Mouse (Mus musculus) adrenal gland, postnatal 10 days (tissue): ENCODE data around the gene Efna2. TPM values are rescaled to one million over a fixed set of nuclear protein-coding genes. Genes with fewer than 3 reads are reported as not detected.
A peak's percentile ranks its signal among the peaks of the same experiment; 100 is the strongest.

Experiments
- DNase-seq: peaks from one replicate; pipeline ENCODE4 v3.0.0; 2021; ENCODE audit warnings: mixed read lengths
- total RNA-seq, 2 experiments: library from RNA; stranded (reverse); gene quantifications; 2 replicates each; pipeline ENCODE4 v1.2.3; 2021

Gene Efna2
- total RNA-seq, 2 experiments from 2014 or later = 3.3 to 4.5 TPM

DNA sequence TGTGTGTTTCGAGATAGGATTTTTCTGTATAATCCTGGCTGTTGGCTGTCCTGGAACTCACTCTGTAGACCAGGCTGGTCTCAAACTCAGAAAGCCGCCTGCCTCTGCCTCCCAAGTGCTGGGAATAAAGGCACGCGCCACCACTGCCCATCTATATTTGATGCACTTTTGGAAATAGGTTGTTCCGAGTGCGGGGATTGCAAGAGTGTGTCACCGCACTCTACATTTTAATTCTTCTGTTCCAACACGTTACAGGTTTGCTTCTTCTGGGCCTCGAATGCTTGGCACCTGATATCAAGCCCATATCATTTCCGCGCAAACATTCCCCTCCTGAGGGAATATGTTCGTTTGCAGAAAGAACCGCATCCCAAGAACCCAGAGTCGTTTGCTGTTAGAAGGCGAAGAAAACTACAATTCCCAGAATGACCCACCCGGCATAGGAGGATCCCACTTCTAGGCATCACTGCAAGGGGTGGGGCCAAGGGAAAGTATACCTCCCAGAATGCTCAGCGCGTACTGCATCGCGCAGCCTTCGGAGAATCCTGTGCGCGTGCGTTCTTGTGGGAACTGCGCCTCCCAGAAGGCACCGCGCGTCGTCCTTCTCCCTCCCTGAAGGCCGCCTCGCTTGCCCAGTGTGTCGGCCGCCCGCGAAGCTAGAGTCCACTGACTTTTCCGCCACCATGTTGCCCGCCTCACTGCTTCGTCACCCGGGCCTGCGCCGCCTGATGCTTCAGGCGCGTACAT is 37.3 kb upstream of the Efna2 start:
- peak; percentile 95 for DNase-seq

DNA sequence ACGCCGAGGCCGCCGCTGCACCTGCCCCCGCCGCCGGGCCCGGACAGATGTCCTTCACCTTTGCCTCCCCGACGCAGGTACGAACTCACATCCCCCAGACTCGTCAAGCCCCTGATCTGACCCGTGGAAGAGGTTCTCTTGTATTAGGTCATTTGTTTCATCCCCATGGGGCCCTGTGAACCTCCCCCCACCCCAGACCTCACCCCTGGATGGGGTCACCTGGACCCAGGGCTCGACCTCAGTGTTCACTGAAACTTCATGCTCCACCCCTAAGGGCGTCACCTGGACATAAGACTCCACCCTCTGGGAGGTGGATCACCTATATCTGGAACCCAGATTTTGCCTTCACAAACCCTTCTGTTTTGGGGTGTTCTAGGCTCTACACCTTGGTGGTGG is 36.8 kb upstream of the Efna2 start:
- DNase-seq = peak; percentile 68

DNA sequence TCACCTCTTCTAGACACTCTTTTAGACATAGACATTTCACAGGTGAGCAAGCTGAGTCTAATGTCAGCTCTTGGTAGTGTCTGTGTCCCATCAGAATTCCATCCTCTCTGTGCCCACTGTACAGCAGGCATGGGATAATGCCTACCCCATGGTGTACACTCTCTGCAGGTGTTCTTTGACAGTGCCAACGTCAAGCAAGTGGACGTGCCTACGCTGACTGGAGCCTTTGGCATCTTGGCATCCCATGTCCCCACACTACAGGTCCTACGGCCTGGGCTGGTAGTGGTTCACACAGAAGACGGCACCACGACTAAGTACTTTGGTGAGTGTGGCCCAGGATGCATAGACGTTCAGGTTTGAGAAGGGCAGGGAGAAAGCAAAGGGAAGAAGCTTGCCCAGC is 35.6 kb upstream of the Efna2 start:
- DNase-seq = no peak

DNA sequence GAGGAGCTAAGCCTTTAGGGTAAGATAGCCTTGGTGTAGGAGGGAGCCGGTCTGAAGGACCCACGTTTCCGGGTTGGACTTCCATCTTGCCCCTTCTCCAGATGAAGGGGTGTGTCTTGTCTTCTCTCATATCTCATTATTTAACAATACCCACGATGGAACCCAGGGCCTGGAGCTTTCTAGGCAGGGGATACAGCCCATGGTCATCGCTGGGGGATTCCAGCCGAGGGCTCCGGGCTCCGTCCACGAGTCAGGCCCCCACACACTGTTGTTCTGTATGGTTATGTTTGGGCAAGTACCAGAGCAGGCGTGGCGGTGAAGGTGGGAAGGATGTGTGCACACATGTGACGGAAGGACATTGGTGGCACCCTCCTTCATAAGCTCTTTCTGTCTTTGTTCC is 35.1 kb upstream of the Efna2 start:
- no peak for DNase-seq

- DNase-seq = peak; percentile 85
Measured at GRCm38 (mm10) chr10:80144864-80145838, 34.1 kb upstream of the Efna2 start.

DNA sequence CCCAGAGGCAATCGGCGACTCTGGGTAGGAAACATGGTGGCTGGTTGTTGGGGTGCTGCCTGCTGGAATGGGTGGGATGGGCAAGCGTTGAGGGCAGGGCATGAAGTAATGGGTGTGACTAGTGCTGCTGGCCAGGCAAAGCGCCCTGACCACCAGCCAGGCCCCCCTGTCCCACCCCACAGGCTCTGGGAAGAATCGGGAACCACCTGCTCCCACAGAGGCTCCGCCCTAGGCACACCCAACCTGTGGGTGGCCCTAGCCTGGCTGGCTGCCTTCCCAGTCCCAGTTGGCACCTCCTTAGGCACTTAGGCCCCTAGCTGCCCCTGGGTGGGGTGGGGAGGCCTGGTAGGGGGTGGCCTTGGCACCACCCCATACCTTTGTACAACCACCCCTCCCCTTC is 33.4 kb upstream of the Efna2 start:
- DNase-seq = peak; percentile 67

DNA sequence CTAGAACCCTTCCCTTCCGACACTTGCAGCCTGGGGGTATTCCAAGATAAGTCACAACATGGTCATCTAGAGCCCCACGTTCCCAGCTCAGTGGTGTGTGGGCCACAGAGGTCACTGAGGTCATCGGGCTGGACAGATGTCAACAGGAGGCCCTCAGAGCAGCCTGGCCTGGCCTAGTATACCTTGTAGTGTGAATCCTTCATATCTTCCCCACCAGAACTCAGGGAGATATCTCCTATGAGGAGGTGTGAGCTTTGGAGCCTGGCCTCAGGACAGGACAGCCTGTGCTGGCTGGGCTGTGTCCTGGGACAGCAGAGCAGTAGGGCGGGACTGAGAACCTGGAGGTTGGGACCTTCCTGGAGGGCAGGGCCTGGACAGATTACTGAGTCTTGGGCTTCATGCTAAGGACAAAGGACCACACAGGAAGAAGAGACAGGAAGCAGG is 32.7 kb upstream of the Efna2 start:
- DNase-seq = peak; percentile 47

GRCm38 (mm10) chr10:80147146-80147718 is 32.0 kb upstream of the Efna2 start:
- peak; percentile 48 for DNase-seq

GRCm38 (mm10) chr10:80147719-80148601 is 31.3 kb upstream of the Efna2 start, which contains the start of gene Midn:
Gene Midn, plus strand, starts transcription at chr10:80148272.
- peak; percentile 95 for DNase-seq

- peak; percentile 97 for DNase-seq
Measured at GRCm38 (mm10) chr10:80148610-80149290, 30.5 kb upstream of the Efna2 start.

- peak; percentile 98 for DNase-seq
Measured at GRCm38 (mm10) chr10:80149291-80150225, 29.7 kb upstream of the Efna2 start.

- peak; percentile 75 for DNase-seq
Measured at GRCm38 (mm10) chr10:80150226-80151210, 28.8 kb upstream of the Efna2 start.

DNA sequence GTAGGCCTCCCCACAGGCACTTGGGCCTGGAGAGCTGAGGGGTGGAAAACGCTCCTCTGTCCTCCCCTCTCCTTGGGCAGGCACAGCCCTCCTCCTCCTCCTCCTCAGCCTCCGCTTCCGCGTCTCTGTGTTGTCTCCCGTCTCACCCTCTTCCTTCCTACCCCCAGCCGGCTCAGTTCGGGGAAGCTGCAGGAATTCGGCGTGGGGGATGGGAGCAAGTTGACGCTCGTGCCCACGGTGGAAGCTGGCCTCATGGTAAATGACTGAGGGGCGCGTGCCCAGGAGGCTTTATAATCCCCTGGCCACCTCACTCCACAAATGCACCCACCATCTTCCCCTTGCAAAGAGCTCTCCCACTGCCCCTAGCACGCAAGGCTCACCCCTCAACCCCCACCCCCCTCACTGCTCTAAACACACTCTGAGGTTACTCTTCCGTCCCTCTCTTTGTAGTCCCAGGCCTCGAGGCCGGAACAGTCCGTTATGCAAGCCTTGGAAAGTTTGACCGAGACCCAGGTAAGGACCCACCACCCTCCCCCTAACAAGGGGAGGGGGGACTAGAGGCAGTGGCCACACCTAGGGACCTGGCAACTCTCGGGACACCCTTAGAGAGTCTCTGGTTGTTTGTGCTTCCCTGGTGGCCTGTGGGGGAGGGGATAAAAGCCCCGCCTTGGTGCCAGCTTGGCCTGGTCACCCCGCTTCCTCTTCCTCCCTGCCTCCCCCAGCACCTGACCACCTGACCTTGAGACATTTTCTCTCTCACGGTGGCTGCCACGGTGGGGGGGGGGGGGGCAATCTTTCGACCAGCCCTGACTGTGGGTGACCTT is 27.9 kb upstream of the Efna2 start:
- peak; percentile 82 for DNase-seq

- DNase-seq = peak; percentile 74
Measured at GRCm38 (mm10) chr10:80152071-80152872, 27.0 kb upstream of the Efna2 start.

DNA sequence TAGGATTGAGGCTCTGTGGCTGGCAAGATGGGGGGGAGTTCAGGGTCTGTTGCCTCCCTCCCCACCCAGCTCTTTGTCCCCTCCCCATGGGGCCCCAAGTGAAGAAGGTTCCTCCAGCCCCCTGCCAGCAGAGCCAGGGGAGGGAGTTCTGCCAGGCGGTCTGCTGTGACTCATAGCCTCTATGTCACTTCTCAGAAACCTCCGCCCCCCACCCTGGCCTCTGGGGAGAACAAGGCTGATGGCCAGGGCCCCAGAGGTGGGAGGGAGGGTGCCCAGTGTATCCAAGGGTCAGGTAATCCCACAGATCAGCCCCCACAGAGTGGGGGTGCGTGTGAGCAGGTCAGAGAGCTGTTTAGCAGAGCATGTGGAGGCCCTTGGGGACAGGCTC is 26.4 kb upstream of the Efna2 start:
- DNase-seq = peak; percentile 89

DNA sequence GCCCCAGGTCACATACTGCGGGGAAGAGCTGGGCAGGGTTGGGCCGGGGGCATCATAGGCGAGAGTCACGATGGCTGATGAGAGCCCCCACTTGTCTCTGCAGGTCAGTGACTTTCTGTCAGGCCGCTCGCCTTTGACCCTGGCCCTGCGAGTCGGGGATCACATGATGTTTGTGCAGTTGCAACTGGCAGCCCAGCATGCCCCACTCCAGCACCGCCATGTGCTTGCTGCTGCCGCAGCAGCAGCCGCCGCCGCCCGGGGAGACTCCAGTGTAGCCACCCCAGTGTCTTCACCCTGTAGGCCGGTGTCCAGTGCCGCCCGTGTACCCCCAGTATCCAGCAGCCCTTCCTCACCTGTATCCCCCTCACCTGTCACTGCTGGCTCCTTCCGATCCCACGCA is 25.6 kb upstream of the Efna2 start:
- DNase-seq = no peak

- DNase-seq = no peak
Measured at GRCm38 (mm10) chr10:80154384-80154783, 24.9 kb upstream of the Efna2 start.
